Mouse (Mus musculus): ENCODE measurements at regions not wholly inside any gene's neighbourhood (a gene's known extent, or its start where the extent isn't known, plus 50 kb on each side); places are given as distances from the start of the nearest gene placed in this dataset.

DNA sequence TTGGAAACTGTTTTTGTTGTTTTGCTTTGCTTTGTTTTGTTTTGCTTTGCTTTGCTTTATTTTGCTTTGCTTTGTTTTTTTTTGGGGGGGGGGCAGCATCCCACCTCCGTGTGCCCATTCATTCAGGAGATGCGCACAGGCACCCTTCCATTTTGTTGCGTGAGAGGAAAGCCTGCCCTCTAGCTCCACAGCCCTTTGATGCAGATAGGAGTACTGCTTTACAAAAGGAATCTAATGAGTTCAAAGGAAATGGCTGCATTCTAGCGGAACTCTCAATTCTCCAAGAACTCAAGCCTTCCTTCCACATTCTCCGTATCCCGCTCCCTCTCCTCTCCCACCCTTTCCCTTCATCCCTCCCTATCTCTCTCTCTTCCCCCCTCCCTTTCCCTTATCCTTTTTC lies 89.8 kb upstream of the Cadm1 start:
- DNase-seq: no peak

- DNase-seq: no peak
Measured at GRCm38 (mm10) chr9:47441155-47441554, 88.8 kb upstream of the Cadm1 start.

GRCm38 (mm10) chr9:47444168-47444567 lies 85.8 kb upstream of the Cadm1 start:
- no peak for DNase-seq

GRCm38 (mm10) chr9:47444752-47445151 lies 85.2 kb upstream of the Cadm1 start:
- DNase-seq: no peak

GRCm38 (mm10) chr9:47445332-47445731 lies 84.6 kb upstream of the Cadm1 start:
- no peak for DNase-seq

DNA sequence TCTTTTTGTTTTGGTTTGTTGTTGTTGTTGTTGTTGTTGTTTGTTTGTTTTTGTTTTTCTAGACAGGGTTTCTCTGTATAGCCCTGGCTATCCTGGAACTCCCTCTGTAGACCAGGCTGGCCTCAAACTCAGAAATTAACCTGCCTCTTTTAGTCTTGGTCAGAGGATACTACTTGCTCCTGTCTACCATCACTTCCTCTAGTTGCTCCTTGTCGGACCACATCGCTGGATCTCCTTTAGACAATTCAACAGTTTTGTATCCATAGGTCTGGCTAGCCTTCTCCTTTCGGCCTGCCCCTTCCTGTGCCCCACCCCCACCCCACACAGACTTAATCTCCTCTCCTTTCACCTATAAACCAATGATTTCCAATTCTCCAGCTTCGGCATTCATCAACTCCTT lies 77.2 kb upstream of the Cadm1 start:
- DNase-seq: no peak

DNA sequence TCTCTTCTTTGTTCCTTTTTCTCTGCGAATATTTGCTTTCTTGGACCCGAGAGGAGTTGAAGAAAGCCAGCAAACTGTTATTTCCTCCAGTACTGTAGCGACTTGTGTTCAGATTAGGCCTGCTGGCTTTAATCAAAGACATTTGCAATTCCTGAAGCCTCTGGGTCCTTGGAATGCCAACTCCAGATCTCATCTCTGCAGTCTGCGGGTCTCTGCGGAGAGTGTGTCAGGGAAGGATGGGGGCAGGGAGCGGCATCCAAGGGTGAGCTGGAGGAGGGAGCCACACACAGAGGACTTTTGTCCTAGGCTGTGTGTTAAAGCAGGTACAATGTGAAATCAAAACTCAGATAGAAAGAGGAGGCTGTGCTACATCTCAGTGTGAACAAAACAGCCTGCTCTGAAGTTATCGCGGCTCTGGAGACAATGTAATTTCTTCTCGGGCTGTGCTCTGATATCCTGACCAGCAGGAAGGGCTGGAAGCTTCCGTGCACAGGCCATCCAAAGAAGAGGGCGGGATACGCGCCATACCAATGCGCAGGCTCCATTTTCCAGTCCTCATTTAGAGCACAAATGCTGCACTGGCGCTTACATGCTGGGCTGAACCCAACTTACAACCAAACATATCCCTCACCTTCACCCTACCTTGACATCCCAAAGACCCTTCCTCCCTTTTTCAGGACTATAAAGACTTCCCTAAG lies 71.1 kb upstream of the Cadm1 start:
- DNase-seq: no peak

- no peak for DNase-seq
Measured at GRCm38 (mm10) chr9:47459461-47460049, 70.4 kb upstream of the Cadm1 start.

DNA sequence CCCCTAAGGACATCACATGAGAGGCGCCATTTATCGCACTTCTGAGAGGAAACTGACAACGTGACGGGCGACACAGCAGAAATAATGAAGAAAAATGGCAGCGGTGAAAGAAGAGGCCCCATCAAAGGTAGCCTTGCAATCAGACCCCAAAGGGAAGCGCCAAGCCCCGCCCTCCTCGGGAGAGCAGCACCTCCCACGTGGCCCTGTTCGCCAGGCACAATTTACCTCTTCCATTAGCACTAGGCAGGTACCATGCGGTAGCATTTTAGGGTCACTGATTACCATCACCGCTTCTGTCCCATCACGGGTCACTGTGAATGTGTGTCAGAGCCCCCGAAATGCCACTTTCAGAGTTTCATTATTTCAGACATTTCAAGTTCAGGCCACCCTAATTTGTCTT lies 69.7 kb upstream of the Cadm1 start:
- no peak for DNase-seq

- no peak for DNase-seq
Measured at GRCm38 (mm10) chr9:47461915-47462314, 68.1 kb upstream of the Cadm1 start.

GRCm38 (mm10) chr9:47466767-47467166 lies 63.2 kb upstream of the Cadm1 start:
- no peak for DNase-seq

- no peak for DNase-seq
Measured at GRCm38 (mm10) chr9:47467815-47468214, 62.2 kb upstream of the Cadm1 start.

DNA sequence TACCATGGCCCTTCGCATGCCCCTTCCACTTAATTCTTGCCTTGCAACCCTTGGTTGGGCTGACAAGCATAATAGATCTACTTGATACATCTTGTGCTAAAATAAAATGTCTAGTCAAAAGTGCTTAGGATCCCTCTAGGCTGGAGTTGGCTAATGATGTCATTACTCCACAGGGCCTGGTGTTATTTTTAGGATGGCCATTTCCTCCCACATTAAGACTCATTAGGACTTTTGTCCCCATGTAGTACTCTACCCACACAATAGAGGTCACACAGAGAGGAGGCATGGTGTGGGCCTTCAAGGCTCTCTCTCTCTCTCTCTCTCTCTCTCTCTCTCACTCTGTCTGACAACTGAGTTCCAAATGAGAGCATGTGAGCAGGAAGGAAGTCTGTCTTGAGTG lies 60.4 kb upstream of the Cadm1 start:
- DNase-seq: no peak

GRCm38 (mm10) chr9:47470741-47471140 lies 59.2 kb upstream of the Cadm1 start:
- DNase-seq: no peak

DNA sequence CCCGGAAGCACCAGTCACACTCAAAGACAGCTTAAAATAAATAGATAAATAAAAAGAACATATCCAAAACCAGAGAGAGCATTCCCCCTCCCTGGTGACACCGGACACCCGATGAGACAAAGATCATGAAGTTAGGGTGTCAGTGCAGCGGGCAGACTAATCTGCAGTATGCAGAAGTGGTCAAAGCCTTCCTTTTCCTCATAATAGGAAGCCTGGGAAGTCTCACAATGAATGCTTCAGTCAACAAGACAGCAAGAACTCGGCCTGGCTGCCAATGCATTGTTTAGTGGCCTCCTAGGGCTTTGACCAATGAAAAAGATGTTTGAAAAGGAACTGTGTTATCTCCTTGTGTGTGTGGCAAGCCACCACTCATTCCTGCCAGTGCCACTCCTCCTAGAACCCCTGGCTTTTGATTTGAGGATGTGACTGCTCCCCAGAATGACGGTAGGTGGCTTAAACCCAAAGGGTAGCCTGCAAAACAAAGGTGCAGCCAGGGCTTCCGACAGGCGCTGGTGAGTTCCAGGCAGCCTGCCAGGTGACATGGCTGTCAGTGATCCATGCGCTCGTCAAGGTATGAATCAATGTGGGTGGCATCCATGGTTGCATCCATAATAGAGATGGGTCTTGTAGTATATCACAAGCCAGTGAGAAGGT lies 58.1 kb upstream of the Cadm1 start:
- DNase-seq: no peak

- DNase-seq: no peak
Measured at GRCm38 (mm10) chr9:47473776-47474365, 56.1 kb upstream of the Cadm1 start.

GRCm38 (mm10) chr9:47474776-47475175 lies 55.2 kb upstream of the Cadm1 start:
- DNase-seq: no peak

DNA sequence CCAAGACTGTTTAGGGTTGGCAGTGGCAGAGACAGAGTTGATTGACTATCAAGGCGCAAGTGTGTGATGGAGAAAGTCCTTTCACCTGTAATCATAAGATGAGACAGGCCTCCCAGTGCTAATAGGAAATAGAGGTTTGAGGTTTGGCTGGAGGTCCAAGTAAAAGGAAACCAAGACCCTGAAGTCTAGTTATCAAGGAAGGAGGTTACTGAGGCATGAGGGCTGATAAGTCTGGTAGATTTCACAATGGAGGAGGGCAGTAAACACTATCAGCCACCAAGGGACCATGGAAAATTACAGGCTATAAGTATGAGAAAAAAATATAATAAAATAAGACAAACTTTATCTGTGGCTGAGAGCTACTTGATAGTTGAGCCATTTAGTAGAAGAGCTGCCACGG lies 52.1 kb upstream of the Cadm1 start:
- no peak for DNase-seq
